7 mouse cellular contexts compared by ENCODE assay signal in genomic region chr13:101694496-101695251, GRCm38 (mm10).
DNase-seq lines count a peak whose midpoint lies in the region; ATAC-seq and TF ChIP-seq lines count a peak whose summit lies in the region.

No protein-coding gene starts in this region.

- H3K4me1 ChIP-seq in kidney, adult 2 months (ENCODE audit: control insufficient read depth, insufficient read depth, low read length): peaks cover 29% of the 10 kb centered on the region; the same call in 1 of the 2 replicates
- peaks cover 64% of the 10 kb centered on the region for H3K4me1 ChIP-seq in limb, embryonic 15.5 days

- peak overlapping the region; percentile 47 for H3K9ac ChIP-seq in limb, embryonic 15.5 days

- peak overlapping the region; percentile 74 for H3K27ac ChIP-seq in kidney, adult 2 months (ENCODE audit: insufficient read depth, low read depth, low read length)
- H3K27ac ChIP-seq in limb, embryonic 15.5 days: peak overlapping the region; percentile 87

- H3K4me2 ChIP-seq in limb, embryonic 15.5 days: peak overlapping the region; percentile 77

- peak; percentile 42 for ATAC-seq in activated CD4-positive, CD25-positive, alpha-beta regulatory T cell, adult 4 months
- peak; percentile 32 for ATAC-seq in granulocyte monocyte progenitor cell, adult 5-6 weeks (replicated peaks; ENCODE audit: poor library complexity, severe bottlenecking)
- ATAC-seq in limb, embryonic 15.5 days (ENCODE audit: insufficient number of reproducible peaks, low FRiP score, low TSS enrichment, low read depth): peak; percentile 22; the same call in 1 of the 2 replicates
- peak; percentile 12 for ATAC-seq in monocyte, adult 5-6 weeks (replicated peaks; ENCODE audit: insufficient number of reproducible peaks, low FRiP score, low TSS enrichment, poor library complexity, severe bottlenecking)

- H3K36me3 ChIP-seq in kidney, adult 2 months (ENCODE audit: control insufficient read depth, insufficient read depth, low read length): no peaks in the 10 kb centered on the region
- H3K36me3 ChIP-seq in limb, embryonic 15.5 days: peaks cover 4% of the 10 kb centered on the region; the same call in 1 of the 2 replicates

- TF ChIP-seq CTCF in kidney, adult 2 months (conservative IDR thresholded peaks at IDR 0.05; ENCODE audit: insufficient read depth, insufficient read length, low read depth, low read length): no peak

- H3K27me3 ChIP-seq in kidney, adult 2 months (replicated peaks; ENCODE audit: control insufficient read depth, insufficient read depth, low read length): no peaks in the 10 kb centered on the region
- H3K27me3 ChIP-seq in limb, embryonic 15.5 days: no peaks in the 10 kb centered on the region

- peak overlapping the region; percentile 61 for H3K4me3 ChIP-seq in kidney, adult 2 months (ENCODE audit: insufficient read depth, low read depth, low read length)
- H3K4me3 ChIP-seq in limb, embryonic 15.5 days: peak overlapping the region; percentile 54

- no peaks in the 10 kb centered on the region for H3K9me3 ChIP-seq in limb, embryonic 15.5 days

- 4% methylated on average over 48 of the region's 48 CpGs for WGBS in kidney, adult 2 months
- WGBS in limb, embryonic 15.5 days: 2% methylated on average over 48 of the region's 48 CpGs

- peak; percentile 81 to 84 for DNase-seq in cerebellum, postnatal 25 days
- DNase-seq in kidney, adult 2 months: peak; percentile 92
- peak; percentile 65 to 67 for DNase-seq in spleen, postnatal 36 days (ENCODE audit: low spot score in 2 of 2)

- TF ChIP-seq POLR2A in kidney, adult 2 months (IDR thresholded peaks at IDR 0.05; ENCODE audit: low read depth, low read length): no peak

Comparison
In these comparisons a context has a peak if more than half of its experiments do, and no peak if none do; other contexts are left out.
1. Peak in every context shown above with its lines: DNase-seq, ATAC-seq, H3K4me3 ChIP-seq and H3K27ac ChIP-seq.